Mouse (Mus musculus) neural tube, embryonic 14.5 days (tissue): ENCODE measurements around the gene Map7. TPM values are rescaled to one million over a fixed set of nuclear protein-coding genes. Genes with fewer than 3 reads are reported as not detected.

Experiments used
- ATAC-seq: fragments of 200-750 bp; cut with Nextera tagmentation; 2 replicates; pipeline ENCODE4 v1.8.0; 2017; ENCODE audit warnings: low read depth, mild to moderate bottlenecking, moderate TSS enrichment, moderate library complexity
- H3K27ac ChIP-seq: fragments of 300-500 bp; sonication (generic); 2 replicates; pipeline ENCODE4 v1.5.1; 2014; ENCODE audit warnings: low read depth, mild to moderate bottlenecking, control low read depth, low read length, moderate library complexity, mixed read lengths
- H3K27me3 ChIP-seq: fragments of 300-500 bp; sonication (generic); 2 replicates; pipeline ENCODE4 v1.6.1; 2014; ENCODE audit warnings: low read length; ENCODE audit not compliant: control insufficient read depth, insufficient read depth
- H3K36me3 ChIP-seq: fragments of 300-500 bp; sonication (generic); 2 replicates; pipeline ENCODE4 v1.6.1; 2014; ENCODE audit warnings: low read length, mixed read lengths; ENCODE audit not compliant: control insufficient read depth, insufficient read depth
- H3K4me1 ChIP-seq: fragments of 300-500 bp; sonication (generic); 2 replicates; pipeline ENCODE4 v1.6.1; 2014; ENCODE audit warnings: low read length; ENCODE audit not compliant: control insufficient read depth, insufficient read depth
- H3K4me2 ChIP-seq: fragments of 300-500 bp; sonication (generic); 2 replicates; pipeline ENCODE4 v1.6.1; 2014; ENCODE audit warnings: mild to moderate bottlenecking, low read depth, low read length, control low read depth
- H3K4me3 ChIP-seq: fragments of 300-500 bp; sonication (generic); 2 replicates; pipeline ENCODE4 v1.5.1; 2014; ENCODE audit warnings: low read depth, low read length, control low read depth, mixed read lengths
- H3K9ac ChIP-seq: fragments of 300-500 bp; sonication (generic); replicated peaks from 2 replicates; pipeline ENCODE4 v1.6.1; 2014; ENCODE audit warnings: low read depth, mild to moderate bottlenecking, control low read depth, low read length, mixed read lengths
- H3K9me3 ChIP-seq: fragments of 300-500 bp; sonication (generic); 2 replicates; pipeline ENCODE4 v1.6.1; 2016; ENCODE audit warnings: low read length; ENCODE audit not compliant: control insufficient read depth
- WGBS: fragments of 180-500 bp; shearing (Covaris S2); extraction: QIAGEN DNeasy Blood & Tissue Kit; methylation state at CpG from one replicate; pipeline ENCODE4 v1.1.7; 2014; 5-methylcytosine and 5-hydroxymethylcytosine counted together
- polyA plus RNA-seq: library from polyadenylated mRNA; unstranded; fragments of >200 nt; fragmentation: Nextera tagmentation; extraction: Ambion mirVana; gene quantifications from 2 replicates; pipeline ENCODE4 v1.2.1, GENCODE M21; 2014

Gene Map7
- polyA plus RNA-seq, 1 experiment from 2014 or later: 7.4 TPM

DNA sequence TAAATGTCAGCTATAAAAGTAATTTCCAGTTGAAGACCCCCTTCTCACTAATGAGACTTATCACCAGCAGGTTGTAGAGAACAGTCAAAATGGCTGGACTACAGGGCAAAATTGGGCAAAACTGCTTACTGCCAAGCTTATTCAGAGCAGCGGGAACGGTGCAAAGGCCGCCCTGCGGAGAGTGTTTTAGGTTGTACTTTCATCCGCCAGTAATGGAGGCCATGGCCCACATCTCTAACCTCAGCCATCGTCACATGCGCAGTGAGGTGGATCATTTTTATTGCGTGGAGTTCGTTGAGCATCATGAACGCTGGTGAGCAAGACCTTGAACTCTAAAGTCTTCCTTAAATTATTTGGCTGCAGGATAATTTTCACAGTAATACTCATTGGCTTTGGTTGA, 100.8 kb downstream of the Map7 start:
- Histone ChIP-seq H3K9me3 (no peaks in the 10 kb centered on the region), H3K27ac (no peak overlapping the region), H3K4me2 (no peak overlapping the region), H3K4me3 (no peak overlapping the region), H3K4me1 (no peaks in the 10 kb centered on the region), H3K27me3 (no peaks in the 10 kb centered on the region), H3K36me3 (no peaks in the 10 kb centered on the region), H3K9ac (no peak overlapping the region)
- 95% methylated on average over 10 of the region's 10 CpGs for WGBS
- ATAC-seq: no peak

DNA sequence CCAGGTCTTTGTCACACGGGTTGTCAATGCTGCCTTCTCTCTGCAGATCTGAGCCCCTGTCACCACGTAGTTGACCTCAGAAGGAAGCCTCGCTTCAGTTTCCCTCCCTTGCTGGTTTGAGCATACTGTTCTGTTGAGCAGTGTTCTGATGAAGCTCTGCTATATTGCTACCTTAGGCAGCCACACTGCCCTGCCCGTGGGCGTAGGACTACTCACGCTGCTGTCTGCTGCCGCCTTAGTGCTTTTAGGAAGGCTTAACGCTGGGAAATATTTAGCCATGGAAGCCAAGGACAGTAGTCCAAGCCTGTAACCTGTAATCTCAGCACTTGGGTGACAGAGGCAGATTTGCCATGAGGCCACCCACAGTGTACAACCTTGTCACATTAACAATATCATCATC, 107.3 kb downstream of the Map7 start:
- H3K27me3 ChIP-seq: no peaks in the 10 kb centered on the region
- WGBS: 94% methylated on average over 8 of the region's 8 CpGs
- H3K4me1 ChIP-seq: no peaks in the 10 kb centered on the region
- H3K4me3 ChIP-seq: no peak overlapping the region
- no peak overlapping the region for H3K27ac ChIP-seq
- H3K9me3 ChIP-seq: no peaks in the 10 kb centered on the region
- H3K4me2 ChIP-seq: no peak overlapping the region
- no peaks in the 10 kb centered on the region for H3K36me3 ChIP-seq
- H3K9ac ChIP-seq: no peak overlapping the region
- no peak for ATAC-seq

DNA sequence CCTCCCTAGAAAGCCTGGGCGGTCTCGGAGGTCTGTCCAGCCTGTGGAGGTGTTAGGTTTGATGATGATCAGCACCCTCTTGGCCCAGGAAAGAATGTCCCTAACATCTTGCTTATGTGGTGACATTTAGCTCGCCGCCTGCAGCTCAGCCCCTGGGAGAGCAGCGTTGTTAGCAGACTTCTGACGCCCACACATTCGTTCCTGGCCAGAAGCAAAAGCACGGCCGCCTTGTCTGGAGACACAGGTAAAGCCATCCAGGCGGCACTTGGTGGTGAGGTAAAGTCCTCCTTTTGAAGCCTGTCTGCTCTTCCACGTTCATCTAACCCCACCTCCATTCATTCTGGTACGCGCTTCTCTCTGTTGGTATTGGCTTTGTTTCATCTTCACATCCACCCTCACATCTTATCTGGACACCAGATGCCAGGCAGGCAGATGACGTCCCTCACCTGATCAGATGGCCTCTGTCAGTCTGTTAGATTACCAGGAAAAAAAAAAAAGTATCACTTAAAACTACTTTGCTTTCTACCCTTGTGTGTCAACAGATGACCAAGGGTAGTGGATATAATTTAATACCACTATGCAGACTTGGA, 108.9 kb downstream of the Map7 start:
- H3K4me2 ChIP-seq: no peak overlapping the region
- WGBS: 95% methylated on average over 14 of the region's 14 CpGs
- no peaks in the 10 kb centered on the region for H3K27me3 ChIP-seq
- no peaks in the 10 kb centered on the region for H3K9me3 ChIP-seq
- H3K36me3 ChIP-seq: no peaks in the 10 kb centered on the region
- no peak overlapping the region for H3K9ac ChIP-seq
- ATAC-seq: no peak
- H3K4me3 ChIP-seq: no peak overlapping the region
- H3K4me1 ChIP-seq: no peaks in the 10 kb centered on the region
- no peak overlapping the region for H3K27ac ChIP-seq

DNA sequence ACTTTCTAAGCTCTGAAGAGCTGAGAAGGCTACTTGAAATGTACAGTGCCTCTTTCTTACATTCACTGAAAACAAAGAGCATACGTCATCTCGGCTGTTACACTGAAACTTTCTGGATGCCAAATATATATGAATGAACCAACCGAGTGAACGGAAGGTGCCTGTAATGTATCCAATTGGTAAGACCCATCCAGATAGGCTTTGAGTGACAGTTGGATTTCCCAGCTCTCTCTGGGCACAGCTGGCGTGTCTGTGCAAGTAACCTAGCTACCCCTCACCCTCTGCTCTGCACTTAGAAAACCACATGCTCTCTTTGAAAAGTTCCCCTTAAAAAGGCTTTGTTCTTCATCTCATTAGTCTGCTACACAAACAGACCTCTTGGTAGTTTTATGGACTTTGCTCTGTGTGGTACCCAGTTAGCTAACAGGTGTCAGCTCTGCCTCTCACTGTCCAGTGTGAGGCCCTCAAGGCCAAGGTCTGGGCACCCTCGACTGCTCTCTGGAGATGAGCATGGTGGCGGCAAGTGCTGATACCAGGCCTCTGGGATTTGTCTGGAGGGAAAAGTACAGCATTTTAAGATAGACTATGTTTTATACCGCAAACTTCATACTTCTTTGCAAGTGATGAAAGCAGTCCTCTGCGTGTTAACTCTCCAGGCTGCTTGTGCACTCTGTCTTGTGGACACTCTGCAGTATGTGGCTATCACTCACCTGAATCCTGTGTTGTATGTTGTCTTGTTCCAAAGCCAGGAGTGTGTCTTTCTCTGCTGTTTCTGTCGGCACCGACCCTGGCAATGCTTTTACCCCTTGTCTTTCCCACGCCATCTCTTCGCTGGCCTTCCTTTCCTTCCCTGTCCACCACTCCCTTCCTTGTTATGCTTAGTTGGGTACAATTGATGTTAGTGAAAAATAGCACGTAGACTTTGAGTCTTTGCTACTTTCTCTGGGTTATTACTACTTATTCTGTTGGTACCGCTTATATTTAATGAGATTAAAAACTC, 109.8 kb downstream of the Map7 start:
- Histone ChIP-seq H3K27me3 (no peaks in the 10 kb centered on the region), H3K9me3 (no peaks in the 10 kb centered on the region), H3K27ac (no peak overlapping the region), H3K4me1 (no peaks in the 10 kb centered on the region), H3K36me3 (no peaks in the 10 kb centered on the region), H3K9ac (no peak overlapping the region), H3K4me3 (no peak overlapping the region), H3K4me2 (no peak overlapping the region)
- 83% methylated on average over 15 of the region's 15 CpGs for WGBS
- ATAC-seq: no peak

DNA sequence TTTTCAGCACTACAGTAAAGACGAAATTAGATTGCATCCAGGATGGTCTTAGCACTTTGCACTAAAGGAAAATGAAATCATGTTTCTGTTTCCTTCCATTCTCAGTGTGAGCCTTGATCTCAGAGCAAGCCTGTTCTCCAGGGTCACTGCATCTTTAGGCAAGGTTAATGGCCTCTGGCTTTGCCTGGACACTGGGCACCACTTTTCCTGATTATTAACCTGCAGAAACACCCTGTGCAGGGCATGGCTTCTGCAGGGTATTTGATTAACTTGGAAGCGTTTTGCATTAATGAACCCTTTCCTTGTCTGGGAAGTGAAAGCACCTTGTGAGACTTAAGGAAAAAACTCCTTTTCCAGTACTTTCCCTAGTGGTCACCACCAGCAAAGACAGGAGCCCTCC, 111.2 kb downstream of the Map7 start:
- Histone ChIP-seq H3K9me3 (no peaks in the 10 kb centered on the region), H3K4me2 (no peak overlapping the region), H3K27ac (no peak overlapping the region), H3K4me3 (no peak overlapping the region), H3K36me3 (no peaks in the 10 kb centered on the region), H3K9ac (no peak overlapping the region), H3K27me3 (no peaks in the 10 kb centered on the region), H3K4me1 (no peaks in the 10 kb centered on the region)
- ATAC-seq: no peak
- WGBS: 92% methylated on average over 2 of the region's 2 CpGs

DNA sequence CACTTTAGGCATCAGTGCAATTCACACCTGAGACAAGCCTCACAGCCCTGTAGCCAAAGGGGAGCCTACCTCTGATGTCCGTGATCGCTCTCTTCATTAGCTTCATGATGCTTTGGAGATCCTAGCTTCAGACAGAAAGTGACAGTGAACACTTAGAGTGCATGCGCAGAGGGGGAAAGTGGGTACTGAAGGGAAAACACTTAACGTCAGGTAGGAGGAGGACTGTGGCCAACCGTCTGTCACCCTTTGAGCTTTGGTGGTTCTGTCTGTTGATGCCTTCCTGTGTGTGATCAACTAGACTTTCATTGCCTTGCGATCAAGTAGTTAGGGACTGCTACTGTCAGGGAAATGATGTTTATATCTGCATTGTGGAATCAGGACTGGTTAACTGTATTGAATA, 114.6 kb downstream of the Map7 start:
- Histone ChIP-seq H3K4me2 (no peak overlapping the region), H3K4me1 (no peaks in the 10 kb centered on the region), H3K9ac (no peak overlapping the region), H3K4me3 (no peak overlapping the region), H3K27ac (no peak overlapping the region), H3K36me3 (no peaks in the 10 kb centered on the region), H3K9me3 (no peaks in the 10 kb centered on the region), H3K27me3 (no peaks in the 10 kb centered on the region)
- no peak for ATAC-seq
- WGBS: 94% methylated on average over 6 of the region's 6 CpGs

DNA sequence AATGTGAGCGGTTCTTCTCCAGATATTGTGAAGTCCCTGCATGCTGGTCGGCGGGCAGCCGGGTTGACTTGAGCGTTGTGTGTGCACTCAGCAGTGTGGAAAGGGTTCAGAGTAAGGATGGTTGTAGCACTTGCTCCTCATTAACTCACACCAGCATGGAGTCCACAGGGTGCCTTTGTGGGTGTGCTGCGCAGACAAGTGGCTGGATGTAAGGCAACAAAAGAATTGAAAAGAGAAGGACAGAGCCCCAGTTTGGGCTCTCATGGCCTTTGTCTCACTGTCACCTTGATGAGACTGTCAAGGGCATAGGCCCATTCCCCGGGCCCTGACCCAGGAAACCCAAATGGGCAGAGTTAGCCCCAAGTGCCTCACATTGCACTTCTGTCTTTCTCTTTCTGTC, 116.2 kb downstream of the Map7 start:
- no peak for ATAC-seq

DNA sequence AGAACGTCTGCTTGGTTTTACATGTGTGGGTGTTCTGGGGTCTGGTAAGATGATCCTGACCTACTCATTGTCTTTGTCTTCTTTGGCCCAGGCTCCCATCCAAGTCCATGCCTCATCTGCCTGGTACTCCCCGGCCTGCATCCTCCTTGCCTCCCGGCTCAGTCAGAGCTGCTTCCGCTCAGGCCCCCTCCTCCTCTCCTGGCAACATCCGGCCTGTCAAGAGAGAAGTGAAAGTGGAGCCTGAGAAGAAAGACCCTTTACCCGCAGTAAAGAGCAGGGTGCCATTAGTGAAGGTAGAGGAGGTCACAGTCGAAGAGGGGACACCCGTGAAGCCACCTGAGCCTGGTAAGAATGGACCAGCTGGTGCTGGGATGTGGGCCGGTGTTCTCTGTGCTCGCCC, 118.8 kb downstream of the Map7 start:
- Histone ChIP-seq H3K4me3 (no peak overlapping the region), H3K36me3 (no peaks in the 10 kb centered on the region), H3K4me2 (no peak overlapping the region), H3K4me1 (no peaks in the 10 kb centered on the region), H3K9ac (no peak overlapping the region), H3K27ac (no peak overlapping the region), H3K9me3 (no peaks in the 10 kb centered on the region), H3K27me3 (no peaks in the 10 kb centered on the region)
- no peak for ATAC-seq
- 72% methylated on average over 10 of the region's 10 CpGs for WGBS

More for the DNA sequence above, 116.2 kb downstream of the Map7 start:
- no peak overlapping the region for H3K4me2 ChIP-seq
- H3K36me3 ChIP-seq: no peaks in the 10 kb centered on the region
- no peak overlapping the region for H3K9ac ChIP-seq
- no peak overlapping the region for H3K27ac ChIP-seq
- H3K9me3 ChIP-seq: no peaks in the 10 kb centered on the region
- no peaks in the 10 kb centered on the region for H3K27me3 ChIP-seq
- 88% methylated on average over 7 of the region's 7 CpGs for WGBS
- no peaks in the 10 kb centered on the region for H3K4me1 ChIP-seq
- H3K4me3 ChIP-seq: no peak overlapping the region

DNA sequence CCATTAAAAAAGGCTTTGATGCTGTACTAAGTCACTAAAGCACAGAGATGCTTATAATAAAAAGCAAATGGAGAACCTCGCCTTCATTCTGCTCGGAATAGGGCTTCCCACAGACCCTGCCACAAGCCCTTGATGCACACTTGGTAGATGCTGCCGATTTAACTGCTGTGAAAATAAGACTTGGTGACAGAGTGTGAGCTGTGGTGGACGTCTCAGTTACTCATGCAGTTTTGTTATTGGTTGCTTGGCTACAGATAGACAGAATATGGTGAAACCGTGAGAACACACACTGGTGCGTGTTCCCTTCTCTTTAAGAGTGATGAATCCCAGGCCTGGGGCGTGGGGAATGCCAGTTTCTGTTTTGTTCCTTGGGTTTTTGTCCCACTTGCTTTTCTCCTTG, 120.7 kb downstream of the Map7 start:
- Histone ChIP-seq H3K4me2 (no peak overlapping the region), H3K9ac (no peak overlapping the region), H3K4me3 (no peak overlapping the region), H3K27me3 (no peaks in the 10 kb centered on the region), H3K27ac (no peak overlapping the region), H3K4me1 (no peaks in the 10 kb centered on the region), H3K9me3 (no peaks in the 10 kb centered on the region), H3K36me3 (no peaks in the 10 kb centered on the region)
- 54% methylated on average over 7 of the region's 7 CpGs for WGBS
- no peak for ATAC-seq
